Mouse (Mus musculus) limb, embryonic 12.5 days (tissue): ENCODE results near the gene Aldh3b2. TPM values are rescaled to one million over a fixed set of nuclear protein-coding genes. Genes with fewer than 3 reads are reported as not detected.

Experiments used
- ATAC-seq: fragments of 200-750 bp; cut with Nextera tagmentation; 2 replicates; pipeline ENCODE4 v1.8.0; 2017; ENCODE audit warnings: low read depth, moderate TSS enrichment; ENCODE audit not compliant: insufficient number of reproducible peaks, insufficient read depth, low FRiP score, low TSS enrichment
- H3K27ac ChIP-seq: fragments of 300-500 bp; sonication (generic); 2 replicates; pipeline ENCODE4 v1.5.1; 2016; ENCODE audit warnings: mild to moderate bottlenecking, moderate library complexity
- H3K27me3 ChIP-seq: fragments of 300-500 bp; sonication (generic); 2 replicates; pipeline ENCODE4 v1.6.1; 2016; ENCODE audit warnings: mild to moderate bottlenecking, moderate library complexity
- H3K36me3 ChIP-seq: fragments of 300-500 bp; sonication (generic); 2 replicates; pipeline ENCODE4 v1.6.1; 2016; ENCODE audit warnings: mild to moderate bottlenecking, moderate library complexity
- H3K4me1 ChIP-seq: fragments of 300-500 bp; sonication (generic); replicated peaks from 2 replicates; pipeline ENCODE4 v1.6.1; 2016
- H3K4me2 ChIP-seq: fragments of 300-500 bp; sonication (generic); 2 replicates; pipeline ENCODE4 v1.6.1; 2016; ENCODE audit warnings: mild to moderate bottlenecking, moderate library complexity
- H3K4me3 ChIP-seq: fragments of 300-500 bp; sonication (generic); replicated peaks from 2 replicates; pipeline ENCODE4 v1.5.1; 2016; ENCODE audit warnings: mild to moderate bottlenecking
- H3K9ac ChIP-seq: fragments of 300-500 bp; sonication (generic); replicated peaks from 2 replicates; pipeline ENCODE4 v1.6.1; 2016; ENCODE audit warnings: mild to moderate bottlenecking, moderate library complexity
- H3K9me3 ChIP-seq: fragments of 300-500 bp; sonication (generic); 2 replicates; pipeline ENCODE4 v1.6.1; 2016; ENCODE audit warnings: mild to moderate bottlenecking, moderate library complexity
- WGBS: fragments of 180-500 bp; shearing (Covaris S2); methylation state at CpG from one replicate; pipeline ENCODE4 v1.1.7; 2016; 5-methylcytosine and 5-hydroxymethylcytosine counted together
- polyA plus RNA-seq: library from polyadenylated mRNA; unstranded; fragments of >200 nt; fragmentation: Nextera tagmentation; extraction: Ambion mirVana; gene quantifications from 2 replicates; pipeline ENCODE4 v1.2.1, GENCODE M21; 2016

Aldh3b2 gene
- polyA plus RNA-seq, 1 experiment from 2014 or later, result 2.7 TPM

- WGBS, result 85% methylated on average over 4 of the region's 4 CpGs
- Histone ChIP-seq H3K27ac (no peak overlapping the region), H3K4me3 (no peak overlapping the region), H3K9me3 (no peaks in the 10 kb centered on the region; the same call in 1 of the 2 replicates), H3K27me3 (0 out of 2 replicates have a peak, but pooled peaks cover 8% of the 10 kb centered on the region), H3K9ac (no peak overlapping the region), H3K4me1 (peaks cover 30% of the 10 kb centered on the region), H3K36me3 (no peaks in the 10 kb centered on the region), H3K4me2 (no peak overlapping the region)
- no peak for ATAC-seq
Measured at GRCm38 (mm10) chr19:3988750-3989149, 16.6 kb downstream of the Aldh3b2 start.

GRCm38 (mm10) chr19:3990804-3991203 is 18.7 kb downstream of the Aldh3b2 start:
- H3K9ac ChIP-seq, result no peak overlapping the region

GRCm38 (mm10) chr19:3991562-3991961 is 19.4 kb downstream of the Aldh3b2 start:
- Histone ChIP-seq H3K9me3 (no peaks in the 10 kb centered on the region; the same call in 1 of the 2 replicates), H3K27me3 (0 out of 2 replicates have a peak, but pooled peaks cover 8% of the 10 kb centered on the region), H3K4me1 (peaks cover 11% of the 10 kb centered on the region), H3K4me2 (no peak overlapping the region), H3K9ac (no peak overlapping the region), H3K27ac (no peak overlapping the region), H3K4me3 (no peak overlapping the region), H3K36me3 (no peaks in the 10 kb centered on the region)
- WGBS, result 96% methylated on average over 3 of the region's 3 CpGs
- no peak for ATAC-seq

More at GRCm38 (mm10) chr19:3990804-3991203, 18.7 kb downstream of the Aldh3b2 start:
- H3K4me1 ChIP-seq, result peaks cover 15% of the 10 kb centered on the region
- no peak overlapping the region for H3K27ac ChIP-seq
- H3K27me3 ChIP-seq, result 0 out of 2 replicates have a peak, but pooled peaks cover 8% of the 10 kb centered on the region
- no peak overlapping the region for H3K4me3 ChIP-seq
- H3K4me2 ChIP-seq, result no peak overlapping the region
- H3K9me3 ChIP-seq, result no peaks in the 10 kb centered on the region; the same call in 1 of the 2 replicates
- WGBS, result 28% methylated on average over 6 of the region's 6 CpGs
- no peak for ATAC-seq
- no peaks in the 10 kb centered on the region for H3K36me3 ChIP-seq

- ATAC-seq, result no peak
Measured at GRCm38 (mm10) chr19:3991966-3992365, 19.8 kb downstream of the Aldh3b2 start.

GRCm38 (mm10) chr19:3992416-3992815 is 20.3 kb downstream of the Aldh3b2 start, which contains the start of gene Tbx10:
Gene Tbx10, plus strand, starts transcription at chr19:3992752.
- H3K36me3 ChIP-seq, result no peaks in the 10 kb centered on the region
- no peak within 1 kb of the TSS for H3K4me2 ChIP-seq
- H3K9me3 ChIP-seq, result no peaks in the 10 kb centered on the region; the same call in 1 of the 2 replicates
- no peak within 1 kb of the TSS for H3K4me3 ChIP-seq
- H3K9ac ChIP-seq, result no peak within 1 kb of the TSS
- no peak for ATAC-seq
- H3K27ac ChIP-seq, result no peak within 1 kb of the TSS
- H3K27me3 ChIP-seq, result 0 out of 2 replicates have a peak, but pooled peaks cover 8% of the 10 kb centered on the region
- peaks cover 5% of the 10 kb centered on the region; the same call in 1 of the 2 replicates for H3K4me1 ChIP-seq
- 37% methylated on average over 5 of the region's 5 CpGs for WGBS

More at GRCm38 (mm10) chr19:3991966-3992365, 19.8 kb downstream of the Aldh3b2 start:
- WGBS, result 85% methylated on average over 3 of the region's 3 CpGs
- Histone ChIP-seq H3K4me2 (no peak overlapping the region), H3K36me3 (no peaks in the 10 kb centered on the region), H3K27ac (no peak overlapping the region), H3K4me1 (peaks cover 7% of the 10 kb centered on the region), H3K27me3 (0 out of 2 replicates have a peak, but pooled peaks cover 8% of the 10 kb centered on the region), H3K4me3 (no peak overlapping the region), H3K9ac (no peak overlapping the region), H3K9me3 (no peaks in the 10 kb centered on the region; the same call in 1 of the 2 replicates)

GRCm38 (mm10) chr19:3994932-3995331 is 22.8 kb downstream of the Aldh3b2 start:
- 65% methylated on average over 6 of the region's 6 CpGs for WGBS
- Histone ChIP-seq H3K27ac (no peak overlapping the region), H3K4me2 (no peak overlapping the region), H3K36me3 (no peaks in the 10 kb centered on the region), H3K27me3 (0 out of 2 replicates have a peak, but pooled peaks cover 8% of the 10 kb centered on the region), H3K4me1 (peaks cover 9% of the 10 kb centered on the region), H3K4me3 (no peak overlapping the region), H3K9me3 (no peaks in the 10 kb centered on the region), H3K9ac (no peak overlapping the region)
- ATAC-seq, result no peak

GRCm38 (mm10) chr19:3995505-3995904 is 23.4 kb downstream of the Aldh3b2 start:
- H3K9me3 ChIP-seq, result no peaks in the 10 kb centered on the region
- H3K4me2 ChIP-seq, result no peak overlapping the region
- no peak for ATAC-seq
- no peaks in the 10 kb centered on the region for H3K36me3 ChIP-seq
- 0 out of 2 replicates have a peak, but pooled peaks cover 8% of the 10 kb centered on the region for H3K27me3 ChIP-seq
- no peak overlapping the region for H3K9ac ChIP-seq
- no peak overlapping the region for H3K4me3 ChIP-seq
- WGBS, result 88% methylated on average over 3 of the region's 3 CpGs
- no peak overlapping the region for H3K27ac ChIP-seq
- peaks cover 9% of the 10 kb centered on the region for H3K4me1 ChIP-seq

- peaks cover 13% of the 10 kb centered on the region for H3K4me1 ChIP-seq
- H3K4me3 ChIP-seq, result no peak overlapping the region
- H3K9ac ChIP-seq, result no peak overlapping the region
- 0 out of 2 replicates have a peak, but pooled peaks cover 3% of the 10 kb centered on the region for H3K27me3 ChIP-seq
- no peaks in the 10 kb centered on the region for H3K36me3 ChIP-seq
- no peak for ATAC-seq
- no peak overlapping the region for H3K4me2 ChIP-seq
- no peak overlapping the region for H3K27ac ChIP-seq
- H3K9me3 ChIP-seq, result no peaks in the 10 kb centered on the region
- WGBS, result 68% methylated on average over 7 of the region's 7 CpGs
Measured at GRCm38 (mm10) chr19:3996106-3996505, 24.0 kb downstream of the Aldh3b2 start.

- Histone ChIP-seq H3K4me1 (peaks cover 18% of the 10 kb centered on the region), H3K27me3 (0 out of 2 replicates have a peak, but pooled peaks cover 3% of the 10 kb centered on the region), H3K36me3 (no peaks in the 10 kb centered on the region), H3K4me3 (no peak overlapping the region), H3K27ac (no peak overlapping the region), H3K9ac (no peak overlapping the region), H3K9me3 (no peaks in the 10 kb centered on the region), H3K4me2 (no peak overlapping the region)
- ATAC-seq, result no peak
- 81% methylated on average over 8 of the region's 8 CpGs for WGBS
Measured at GRCm38 (mm10) chr19:3996747-3997146, 24.6 kb downstream of the Aldh3b2 start.

- 62% methylated on average over 8 of the region's 8 CpGs for WGBS
- Histone ChIP-seq H3K27me3 (0 out of 2 replicates have a peak, but pooled peaks cover 3% of the 10 kb centered on the region), H3K9me3 (no peaks in the 10 kb centered on the region), H3K4me2 (no peak overlapping the region), H3K4me1 (peaks cover 18% of the 10 kb centered on the region), H3K27ac (no peak overlapping the region), H3K4me3 (no peak overlapping the region), H3K9ac (no peak overlapping the region), H3K36me3 (no peaks in the 10 kb centered on the region)
- no peak for ATAC-seq
Measured at GRCm38 (mm10) chr19:3997231-3997630, 25.1 kb downstream of the Aldh3b2 start.

- Histone ChIP-seq H3K9ac (0 out of 2 replicates have a peak overlapping the region, but pooled peaks have one; percentile 23), H3K36me3 (no peaks in the 10 kb centered on the region), H3K4me2 (no peak overlapping the region), H3K27me3 (0 out of 2 replicates have a peak, but pooled peaks cover 3% of the 10 kb centered on the region), H3K4me3 (no peak overlapping the region), H3K27ac (no peak overlapping the region), H3K4me1 (peaks cover 18% of the 10 kb centered on the region), H3K9me3 (no peaks in the 10 kb centered on the region)
- ATAC-seq, result no peak
- 74% methylated on average over 8 of the region's 8 CpGs for WGBS
Measured at GRCm38 (mm10) chr19:3998335-3998734, 26.2 kb downstream of the Aldh3b2 start.
